Mouse (Mus musculus) hindbrain, postnatal 0 days (tissue): ENCODE results near the gene St6galnac6. TPM values are rescaled to one million over a fixed set of nuclear protein-coding genes. Genes with fewer than 3 reads are reported as not detected.

Experiments used
- ATAC-seq: fragments of 200-750 bp; cut with Nextera tagmentation; 2 replicates; pipeline ENCODE4 v1.8.0; 2017; ENCODE audit warnings: mild to moderate bottlenecking, moderate TSS enrichment, moderate library complexity
- DNase-seq: peaks from one replicate; pipeline ENCODE4 v3.0.0-alpha.2; 2015; ENCODE audit warnings: low spot score
- H3K27ac ChIP-seq: fragments of 300-500 bp; sonication (generic); 2 replicates; pipeline ENCODE4 v1.5.1; 2014; ENCODE audit warnings: mild to moderate bottlenecking
- H3K27me3 ChIP-seq: fragments of 300-500 bp; sonication (generic); 2 replicates; pipeline ENCODE4 v1.6.1; 2014; ENCODE audit warnings: low read length, mixed read lengths; ENCODE audit not compliant: insufficient read depth
- H3K36me3 ChIP-seq: fragments of 300-500 bp; sonication (generic); 2 replicates; pipeline ENCODE4 v1.6.1; 2014; ENCODE audit warnings: low read length, mixed read lengths; ENCODE audit not compliant: insufficient read depth
- H3K4me1 ChIP-seq: fragments of 300-500 bp; sonication (generic); 2 replicates; pipeline ENCODE4 v1.6.1; 2014; ENCODE audit warnings: antibody characterized with exemption, low read length, mixed read lengths; ENCODE audit not compliant: insufficient read depth
- H3K4me2 ChIP-seq: fragments of 300-500 bp; sonication (generic); 2 replicates; pipeline ENCODE4 v1.6.1; 2014; ENCODE audit warnings: low read depth, mild to moderate bottlenecking, low read length, moderate library complexity, mixed read lengths
- H3K4me3 ChIP-seq: fragments of 300-500 bp; sonication (generic); 2 replicates; pipeline ENCODE4 v1.5.1; 2014; ENCODE audit warnings: low read length
- H3K9ac ChIP-seq: fragments of 300-500 bp; sonication (generic); replicated peaks from 2 replicates; pipeline ENCODE4 v1.6.1; 2014; ENCODE audit warnings: mild to moderate bottlenecking, low read length, moderate library complexity, mixed read lengths
- H3K9me3 ChIP-seq: fragments of 300-500 bp; sonication (generic); 2 replicates; pipeline ENCODE4 v1.6.1; 2016; ENCODE audit warnings: low read length, mixed read lengths
- CTCF ChIP-seq: IDR thresholded peaks from 2 replicates; pipeline ENCODE4 v1.5.1; 2016; ENCODE audit warnings: antibody characterized with exemption, control low read depth, low read depth
- WGBS: fragments of 180-500 bp; shearing (Covaris S2); extraction: QIAGEN DNeasy Blood & Tissue Kit; methylation state at CpG from one replicate; pipeline ENCODE4 v1.1.7; 2014; 5-methylcytosine and 5-hydroxymethylcytosine counted together
- polyA plus RNA-seq: library from polyadenylated mRNA; unstranded; fragments of >200 nt; fragmentation: Nextera tagmentation; extraction: Ambion mirVana; gene quantifications from 2 replicates; pipeline ENCODE4 v1.2.1, GENCODE M21; 2015
- total RNA-seq: library from RNA; depleted of rRNA; stranded (reverse); fragments of >200 nt; gene quantifications from 2 replicates; pipeline ENCODE4 v1.2.3, GENCODE M21; 2014

St6galnac6 gene
- total and polyA plus RNA-seq, 2 experiments from 2014 or later, result 40.9 to 114 TPM

DNA sequence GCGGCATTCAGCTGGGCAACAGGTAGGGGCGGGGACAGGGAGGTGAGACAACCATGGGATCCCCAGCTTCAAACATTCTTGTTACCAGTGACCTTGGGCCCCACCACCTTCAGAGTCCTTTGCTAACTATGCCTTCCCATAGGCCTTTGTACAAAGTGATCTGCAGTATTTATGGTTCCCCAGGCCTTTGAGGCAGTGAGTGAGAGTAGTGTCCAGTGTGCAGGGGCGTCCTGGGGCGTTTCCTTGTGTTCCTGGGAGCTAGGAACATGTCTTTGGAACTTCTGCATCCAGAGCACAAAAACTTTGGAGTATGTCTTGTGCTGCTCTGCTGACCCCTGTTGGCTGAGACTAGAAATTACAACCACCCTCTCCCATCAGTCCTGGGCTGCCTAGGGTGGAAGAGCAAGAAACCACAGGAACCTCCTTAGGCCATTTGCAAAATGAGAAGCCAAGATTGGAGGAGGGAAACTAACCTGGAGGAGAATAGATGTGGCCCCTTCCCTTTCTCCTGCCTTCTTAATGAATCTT lies 32.9 kb upstream of the St6galnac6 start:
- H3K4me1 ChIP-seq, result peaks cover 4% of the 10 kb centered on the region; the same call in 1 of the 2 replicates
- H3K4me2 ChIP-seq, result no peak overlapping the region
- peaks cover 46% of the 10 kb centered on the region for H3K36me3 ChIP-seq
- ATAC-seq (peak; percentile 48; the same call in 1 of the 2 replicates), DNase-seq (peak; percentile 85)
- no peak overlapping the region for H3K9ac ChIP-seq
- no peak overlapping the region for H3K27ac ChIP-seq
- whole genome bisulfite sequencing, result 49% methylated on average over 4 of the region's 4 CpGs
- no peaks in the 10 kb centered on the region for H3K27me3 ChIP-seq
- H3K4me3 ChIP-seq, result no peak overlapping the region
- H3K9me3 ChIP-seq, result no peaks in the 10 kb centered on the region
- TF ChIP-seq CTCF, result peak; percentile 92

GRCm38 (mm10) chr2:32568149-32568548 lies 31.4 kb upstream of the St6galnac6 start:
- peaks cover 11% of the 10 kb centered on the region for H3K4me1 ChIP-seq
- no peak overlapping the region for H3K4me3 ChIP-seq
- H3K9ac ChIP-seq, result no peak overlapping the region
- no peak for ATAC-seq
- no peak for DNase-seq
- H3K4me2 ChIP-seq, result no peak overlapping the region
- no peaks in the 10 kb centered on the region for H3K27me3 ChIP-seq
- TF ChIP-seq CTCF, result no peak
- H3K36me3 ChIP-seq, result peaks cover 46% of the 10 kb centered on the region
- no peak overlapping the region for H3K27ac ChIP-seq
- no peaks in the 10 kb centered on the region for H3K9me3 ChIP-seq
- WGBS, result 45% methylated on average over 5 of the region's 5 CpGs

DNA sequence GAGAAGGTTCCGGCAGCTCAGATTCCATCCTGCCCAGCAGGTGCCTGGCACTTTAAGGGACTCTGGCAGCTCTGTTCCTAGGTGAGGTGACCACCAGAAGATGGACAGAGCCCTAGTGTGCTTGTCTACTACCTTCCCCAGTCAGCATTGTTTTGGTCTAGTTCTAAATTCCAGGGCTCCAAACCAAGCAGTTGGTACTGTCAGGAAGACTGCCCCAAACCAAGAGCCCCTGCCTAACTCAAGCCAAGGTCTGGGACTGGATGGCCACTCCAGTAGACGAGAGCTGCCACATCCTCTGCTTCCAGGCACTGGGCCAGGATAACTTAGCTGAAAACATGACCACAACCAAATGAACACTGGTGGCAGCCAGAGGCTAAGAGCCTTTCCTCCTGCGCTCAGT lies 30.6 kb upstream of the St6galnac6 start:
- ATAC-seq (no peak), DNase-seq (no peak)
- 77% methylated on average over 3 of the region's 3 CpGs for WGBS
- H3K9me3 ChIP-seq, result no peaks in the 10 kb centered on the region
- H3K27ac ChIP-seq, result no peak overlapping the region
- H3K4me2 ChIP-seq, result no peak overlapping the region
- no peak overlapping the region for H3K9ac ChIP-seq
- H3K36me3 ChIP-seq, result peaks cover 39% of the 10 kb centered on the region
- no peak overlapping the region for H3K4me3 ChIP-seq
- H3K4me1 ChIP-seq, result peaks cover 11% of the 10 kb centered on the region
- no peaks in the 10 kb centered on the region for H3K27me3 ChIP-seq
- TF ChIP-seq CTCF, result no peak

DNA sequence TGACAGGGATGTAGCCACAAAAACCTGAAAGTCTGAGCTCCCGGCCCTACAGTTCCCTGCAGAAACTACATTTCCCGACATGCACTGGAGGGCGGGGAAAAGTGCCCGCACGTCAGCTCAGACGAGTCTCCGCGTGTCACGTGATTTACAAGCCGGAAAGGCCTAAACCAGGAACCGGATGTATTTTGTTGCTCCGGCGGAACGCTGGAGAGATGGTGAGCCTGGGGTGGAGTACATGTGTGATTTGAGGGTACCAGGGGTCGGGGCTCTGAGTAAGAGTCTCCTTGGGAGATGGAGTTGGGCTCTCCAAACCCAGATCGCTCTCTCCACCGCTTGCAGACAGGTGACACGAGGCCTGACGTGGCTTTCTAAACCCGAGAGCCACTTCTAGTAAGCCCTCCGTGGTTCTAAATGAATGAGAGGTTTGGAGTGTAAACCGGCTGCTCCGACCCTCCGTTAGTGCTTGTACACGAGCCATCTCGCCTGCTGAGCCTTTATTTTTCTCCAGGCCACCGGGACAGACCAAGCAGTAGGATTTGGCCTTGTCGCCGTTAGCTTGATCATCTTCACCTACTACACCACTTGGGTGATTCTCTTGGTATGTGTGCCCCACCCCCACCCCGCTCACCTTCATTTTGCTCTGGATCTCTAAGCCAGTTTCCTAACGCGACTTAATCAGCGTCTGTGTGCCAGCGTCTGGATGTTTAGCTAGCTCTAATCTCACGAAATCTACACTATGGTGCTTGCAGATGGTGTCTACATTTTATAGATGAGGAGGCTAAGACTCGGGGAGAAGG lies 28.6 kb upstream of the St6galnac6 start, which contains the start of gene Dpm2:
Dpm2 (plus strand) TSS at position 161 of the 797 bp plus-strand sequence.
- peak; percentile 97 for DNase-seq
- H3K4me2 ChIP-seq, result peak within 1 kb of the TSS; percentile 98
- H3K9me3 ChIP-seq, result no peaks in the 10 kb centered on the region
- H3K27me3 ChIP-seq, result no peaks in the 10 kb centered on the region
- WGBS, result 1% methylated on average over 36 of the region's 36 CpGs
- no peak for TF ChIP-seq CTCF
- peak; percentile 85 for ATAC-seq
- peaks cover 15% of the 10 kb centered on the region for H3K4me1 ChIP-seq
- H3K36me3 ChIP-seq, result peaks cover 30% of the 10 kb centered on the region
- peak within 1 kb of the TSS; percentile 84 for H3K9ac ChIP-seq
- peak within 1 kb of the TSS; percentile 68 for H3K4me3 ChIP-seq
- H3K27ac ChIP-seq, result peak within 1 kb of the TSS; percentile 79

DNA sequence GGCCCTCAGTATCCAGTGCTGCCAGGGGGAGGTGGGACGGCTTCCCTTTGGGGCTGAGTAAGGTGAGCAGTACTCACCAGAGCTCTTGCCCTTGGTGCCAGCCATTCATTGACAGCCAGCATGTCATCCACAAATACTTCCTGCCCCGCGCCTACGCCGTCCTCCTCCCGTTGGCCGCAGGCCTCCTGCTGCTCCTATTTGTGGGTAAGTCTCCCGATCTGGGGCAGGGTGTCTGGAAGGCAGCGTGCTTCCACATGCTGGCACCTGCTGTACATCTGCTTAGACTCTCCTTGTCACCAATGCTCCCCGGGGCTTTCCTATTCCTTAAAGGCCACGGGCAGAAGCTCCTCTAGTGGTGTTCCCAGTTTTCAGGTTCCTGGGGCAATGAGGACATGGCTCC lies 27.3 kb upstream of the St6galnac6 start:
- Histone ChIP-seq H3K9me3 (no peaks in the 10 kb centered on the region), H3K4me1 (peaks cover 15% of the 10 kb centered on the region), H3K36me3 (peaks cover 19% of the 10 kb centered on the region), H3K9ac (0 out of 2 replicates have a peak overlapping the region, but pooled peaks have one; percentile 84), H3K27me3 (no peaks in the 10 kb centered on the region), H3K4me2 (peak overlapping the region; percentile 98), H3K4me3 (no peak overlapping the region), H3K27ac (no peak overlapping the region)
- whole genome bisulfite sequencing, result 90% methylated on average over 11 of the region's 11 CpGs
- no peak for DNase-seq
- ATAC-seq, result no peak
- no peak for TF ChIP-seq CTCF

- peak within 1 kb of the TSS; percentile 48 for H3K4me3 ChIP-seq
- WGBS, result 77% methylated on average over 6 of the region's 6 CpGs
- no peaks in the 10 kb centered on the region for H3K9me3 ChIP-seq
- H3K4me2 ChIP-seq, result peak within 1 kb of the TSS; percentile 90
- peaks cover 15% of the 10 kb centered on the region for H3K4me1 ChIP-seq
- DNase-seq (no peak), ATAC-seq (no peak)
- H3K36me3 ChIP-seq, result no peaks in the 10 kb centered on the region
- peak within 1 kb of the TSS; percentile 73 for H3K27ac ChIP-seq
- no peaks in the 10 kb centered on the region for H3K27me3 ChIP-seq
- peak within 1 kb of the TSS; percentile 65 for H3K9ac ChIP-seq
- TF ChIP-seq CTCF, result no peak
Observed at GRCm38 (mm10) chr2:32574497-32574896, 25.0 kb upstream of the St6galnac6 start, which contains the start of gene Pip5kl1. TSS of gene Pip5kl1 (plus strand) at chr2:32574797.
